Mouse (Mus musculus): Measurements from ENCODE around the gene Ggnbp2. TPM values are rescaled to one million over a fixed set of nuclear protein-coding genes. Genes with fewer than 3 reads are reported as not detected.

Gene Ggnbp2
- polyA plus RNA-seq, 1 experiment from 2014 or later, result 60.3 TPM

GRCm38 (mm10) chr11:84871548-84872069, 992 bp upstream of the Ggnbp2 start:
- H3K36me3 ChIP-seq (ENCODE audit: control insufficient read depth, insufficient read depth, low read length), result no peaks in the 10 kb centered on the region
- peak overlapping the region; percentile 97 for H3K4me3 ChIP-seq (replicated peaks; ENCODE audit: low read length)
- 62% methylated on average over 4 of the region's 4 CpGs for WGBS
- peaks cover 8% of the 10 kb centered on the region; the same call in 1 of the 2 replicates for H3K4me1 ChIP-seq (ENCODE audit: control insufficient read depth, insufficient read depth, low read length)
- no peak for ATAC-seq (ENCODE audit: insufficient read depth, low FRiP score)
- peak overlapping the region; percentile 57 for H3K4me2 ChIP-seq (ENCODE audit: low read depth, low read length)
- H3K27ac ChIP-seq (ENCODE audit: low read length), result peak overlapping the region; percentile 100
- H3K9me3 ChIP-seq (replicated peaks; ENCODE audit: control insufficient read depth, low read length), result no peaks in the 10 kb centered on the region
- H3K27me3 ChIP-seq (ENCODE audit: control insufficient read depth, insufficient read depth, low read length), result no peaks in the 10 kb centered on the region
- peak overlapping the region; percentile 97 for H3K9ac ChIP-seq (ENCODE audit: low read length)

GRCm38 (mm10) chr11:84871046-84871445, 429 bp upstream of the Ggnbp2 start:
- Histone ChIP-seq H3K9me3 (replicated peaks; ENCODE audit: control insufficient read depth, low read length) (no peaks in the 10 kb centered on the region), H3K4me2 (ENCODE audit: low read depth, low read length) (peak overlapping the region; percentile 57), H3K27me3 (ENCODE audit: control insufficient read depth, insufficient read depth, low read length) (no peaks in the 10 kb centered on the region), H3K4me1 (ENCODE audit: control insufficient read depth, insufficient read depth, low read length) (peaks cover 10% of the 10 kb centered on the region; the same call in 1 of the 2 replicates), H3K27ac (ENCODE audit: low read length) (peak overlapping the region; percentile 100), H3K4me3 (replicated peaks; ENCODE audit: low read length) (peak overlapping the region; percentile 97), H3K9ac (ENCODE audit: low read length) (peak overlapping the region; percentile 97), H3K36me3 (ENCODE audit: control insufficient read depth, insufficient read depth, low read length) (no peaks in the 10 kb centered on the region)
- WGBS, result 0% methylated on average over 10 of the region's 10 CpGs
- ATAC-seq (ENCODE audit: insufficient read depth, low FRiP score), result no peak; the same call in 1 of the 2 replicates

- H3K9ac ChIP-seq (ENCODE audit: low read length), result peak overlapping the region; percentile 96
- under 1% methylated on average over 54 of the region's 61 CpGs for WGBS
- peaks cover 19% of the 10 kb centered on the region; the same call in 1 of the 2 replicates for H3K4me1 ChIP-seq (ENCODE audit: control insufficient read depth, insufficient read depth, low read length)
- 0 out of 2 replicates have a peak, but pooled peaks cover 4% of the 10 kb centered on the region for H3K36me3 ChIP-seq (ENCODE audit: control insufficient read depth, insufficient read depth, low read length)
- peak overlapping the region; percentile 90 for H3K4me2 ChIP-seq (ENCODE audit: low read depth, low read length)
- H3K27me3 ChIP-seq (ENCODE audit: control insufficient read depth, insufficient read depth, low read length), result no peaks in the 10 kb centered on the region
- H3K27ac ChIP-seq (ENCODE audit: low read length), result peak overlapping the region; percentile 100
- ATAC-seq (ENCODE audit: insufficient read depth, low FRiP score), result peak; percentile 85
- H3K9me3 ChIP-seq (replicated peaks; ENCODE audit: control insufficient read depth, low read length), result no peaks in the 10 kb centered on the region
- peak overlapping the region; percentile 97 for H3K4me3 ChIP-seq (replicated peaks; ENCODE audit: low read length)
Observed at GRCm38 (mm10) chr11:84869537-84870232, 932 bp downstream of the Ggnbp2 start.

- 9% methylated on average over 7 of the region's 7 CpGs for WGBS
- ATAC-seq (ENCODE audit: insufficient read depth, low FRiP score), result no peak
- Histone ChIP-seq H3K9me3 (replicated peaks; ENCODE audit: control insufficient read depth, low read length) (no peaks in the 10 kb centered on the region), H3K27me3 (ENCODE audit: control insufficient read depth, insufficient read depth, low read length) (no peaks in the 10 kb centered on the region), H3K36me3 (ENCODE audit: control insufficient read depth, insufficient read depth, low read length) (0 out of 2 replicates have a peak, but pooled peaks cover 4% of the 10 kb centered on the region), H3K4me3 (replicated peaks; ENCODE audit: low read length) (peak overlapping the region; percentile 97), H3K4me2 (ENCODE audit: low read depth, low read length) (peak overlapping the region; percentile 90), H3K9ac (ENCODE audit: low read length) (peak overlapping the region; percentile 96), H3K4me1 (ENCODE audit: control insufficient read depth, insufficient read depth, low read length) (peaks cover 19% of the 10 kb centered on the region; the same call in 1 of the 2 replicates), H3K27ac (ENCODE audit: low read length) (peak overlapping the region; percentile 100)
Observed at GRCm38 (mm10) chr11:84868786-84869259, 1.8 kb downstream of the Ggnbp2 start.

- no peaks in the 10 kb centered on the region for H3K9me3 ChIP-seq (replicated peaks; ENCODE audit: control insufficient read depth, low read length)
- H3K9ac ChIP-seq (ENCODE audit: low read length), result no peak overlapping the region
- H3K4me3 ChIP-seq (replicated peaks; ENCODE audit: low read length), result no peak overlapping the region
- H3K27ac ChIP-seq (ENCODE audit: low read length), result no peak overlapping the region
- WGBS, result 74% methylated on average over 2 of the region's 2 CpGs
- 0 out of 2 replicates have a peak, but pooled peaks cover 4% of the 10 kb centered on the region for H3K36me3 ChIP-seq (ENCODE audit: control insufficient read depth, insufficient read depth, low read length)
- H3K4me1 ChIP-seq (ENCODE audit: control insufficient read depth, insufficient read depth, low read length), result peaks cover 19% of the 10 kb centered on the region; the same call in 1 of the 2 replicates
- peak overlapping the region; percentile 12 for H3K4me2 ChIP-seq (ENCODE audit: low read depth, low read length)
- no peaks in the 10 kb centered on the region for H3K27me3 ChIP-seq (ENCODE audit: control insufficient read depth, insufficient read depth, low read length)
- ATAC-seq (ENCODE audit: insufficient read depth, low FRiP score), result no peak
Observed at GRCm38 (mm10) chr11:84867586-84867985, 3.0 kb downstream of the Ggnbp2 start.

GRCm38 (mm10) chr11:84865268-84865667, 5.3 kb downstream of the Ggnbp2 start:
- Histone ChIP-seq H3K27me3 (ENCODE audit: control insufficient read depth, insufficient read depth, low read length) (no peaks in the 10 kb centered on the region), H3K36me3 (ENCODE audit: control insufficient read depth, insufficient read depth, low read length) (peaks cover 9% of the 10 kb centered on the region; the same call in 1 of the 2 replicates), H3K9ac (ENCODE audit: low read length) (no peak overlapping the region), H3K4me1 (ENCODE audit: control insufficient read depth, insufficient read depth, low read length) (peaks cover 16% of the 10 kb centered on the region; the same call in 1 of the 2 replicates), H3K4me3 (replicated peaks; ENCODE audit: low read length) (no peak overlapping the region), H3K27ac (ENCODE audit: low read length) (no peak overlapping the region), H3K9me3 (replicated peaks; ENCODE audit: control insufficient read depth, low read length) (no peaks in the 10 kb centered on the region), H3K4me2 (ENCODE audit: low read depth, low read length) (no peak overlapping the region)
- 53% methylated on average over 2 of the region's 2 CpGs for WGBS
- no peak for ATAC-seq (ENCODE audit: insufficient read depth, low FRiP score)

GRCm38 (mm10) chr11:84855285-84855684, 15.3 kb downstream of the Ggnbp2 start:
- no peak overlapping the region for H3K4me3 ChIP-seq (replicated peaks; ENCODE audit: low read length)
- WGBS, result 92% methylated on average over 6 of the region's 6 CpGs
- no peak for ATAC-seq (ENCODE audit: insufficient read depth, low FRiP score)

GRCm38 (mm10) chr11:84847475-84848090, 23.0 kb downstream of the Ggnbp2 start:
- no peaks in the 10 kb centered on the region for H3K4me1 ChIP-seq (ENCODE audit: control insufficient read depth, insufficient read depth, low read length)
- H3K4me2 ChIP-seq (ENCODE audit: low read depth, low read length), result no peak overlapping the region
- no peak for ATAC-seq (ENCODE audit: insufficient read depth, low FRiP score)
- no peak overlapping the region for H3K27ac ChIP-seq (ENCODE audit: low read length)
- H3K9ac ChIP-seq (ENCODE audit: low read length), result no peak overlapping the region
- no peaks in the 10 kb centered on the region for H3K27me3 ChIP-seq (ENCODE audit: control insufficient read depth, insufficient read depth, low read length)
- H3K4me3 ChIP-seq (replicated peaks; ENCODE audit: low read length), result no peak overlapping the region
- peaks cover 26% of the 10 kb centered on the region for H3K36me3 ChIP-seq (ENCODE audit: control insufficient read depth, insufficient read depth, low read length)
- no peaks in the 10 kb centered on the region for H3K9me3 ChIP-seq (replicated peaks; ENCODE audit: control insufficient read depth, low read length)
- 82% methylated on average over 7 of the region's 7 CpGs for WGBS

More at GRCm38 (mm10) chr11:84855285-84855684, 15.3 kb downstream of the Ggnbp2 start:
- no peak overlapping the region for H3K9ac ChIP-seq (ENCODE audit: low read length)
- H3K4me1 ChIP-seq (ENCODE audit: control insufficient read depth, insufficient read depth, low read length), result no peaks in the 10 kb centered on the region
- H3K36me3 ChIP-seq (ENCODE audit: control insufficient read depth, insufficient read depth, low read length), result peaks cover 9% of the 10 kb centered on the region; the same call in 1 of the 2 replicates
- no peaks in the 10 kb centered on the region for H3K27me3 ChIP-seq (ENCODE audit: control insufficient read depth, insufficient read depth, low read length)
- no peak overlapping the region for H3K4me2 ChIP-seq (ENCODE audit: low read depth, low read length)
- no peaks in the 10 kb centered on the region for H3K9me3 ChIP-seq (replicated peaks; ENCODE audit: control insufficient read depth, low read length)
- H3K27ac ChIP-seq (ENCODE audit: low read length), result no peak overlapping the region

Data from stomach, embryonic 16.5 days (tissue).